Comparison of ENCODE assay signal across 8 mouse cellular contexts in genomic region chr10:128084160-128084559, GRCm38 (mm10). TPM values are rescaled to one million over a fixed set of nuclear protein-coding genes. Genes with fewer than 3 reads are reported as not detected.
DNase-seq lines count a peak whose midpoint lies in the region; ATAC-seq lines count a peak whose summit lies in the region.

No protein-coding gene starts in this region.

- peaks cover 48% of the 10 kb centered on the region for H3K36me3 ChIP-seq in megakaryocyte, embryonic 14.5 days (replicated peaks; ENCODE audit: low read length)
- peaks cover 51% of the 10 kb centered on the region for H3K36me3 ChIP-seq in embryonic facial prominence, embryonic 14.5 days (ENCODE audit: control insufficient read depth, insufficient read depth, low read length)
- peaks cover 57% of the 10 kb centered on the region for H3K36me3 ChIP-seq in limb, embryonic 10.5 days
- H3K36me3 ChIP-seq in stomach, embryonic 14.5 days (ENCODE audit: control insufficient read depth, insufficient read depth, low read length), result peaks cover 48% of the 10 kb centered on the region

- no peaks in the 10 kb centered on the region for H3K9me3 ChIP-seq in megakaryocyte, embryonic 14.5 days
- H3K9me3 ChIP-seq in embryonic facial prominence, embryonic 14.5 days (ENCODE audit: control insufficient read depth, low read length), result no peaks in the 10 kb centered on the region
- no peaks in the 10 kb centered on the region for H3K9me3 ChIP-seq in limb, embryonic 10.5 days (replicated peaks)
- H3K9me3 ChIP-seq in stomach, embryonic 14.5 days (ENCODE audit: control insufficient read depth, low read depth, low read length), result no peaks in the 10 kb centered on the region

- peak overlapping the region; percentile 97 for H3K9ac ChIP-seq in embryonic facial prominence, embryonic 14.5 days (ENCODE audit: low read depth, low read length)
- H3K9ac ChIP-seq in stomach, embryonic 14.5 days (replicated peaks; ENCODE audit: low read depth, low read length), result peak overlapping the region; percentile 59

- no peak for DNase-seq in embryonic facial prominence, embryonic 14.5 days (ENCODE audit: low spot score)
- DNase-seq in limb, embryonic 10.5 days (ENCODE audit: low spot score), result no peak
- no peak for DNase-seq in ovary, postnatal 14 days (ENCODE audit: low spot score)
- DNase-seq in thymus, postnatal 36 days, result no peak
- DNase-seq in thymus, postnatal 14 days, result no peak

- no peaks in the 10 kb centered on the region for H3K27me3 ChIP-seq in megakaryocyte, embryonic 14.5 days (replicated peaks)
- no peaks in the 10 kb centered on the region for H3K27me3 ChIP-seq in embryonic facial prominence, embryonic 14.5 days (replicated peaks; ENCODE audit: control insufficient read depth, insufficient read depth, low read length)
- no peaks in the 10 kb centered on the region for H3K27me3 ChIP-seq in limb, embryonic 10.5 days (ENCODE audit: low read depth, poor library complexity, severe bottlenecking)
- H3K27me3 ChIP-seq in stomach, embryonic 14.5 days (ENCODE audit: control insufficient read depth, insufficient read depth, low read length), result no peaks in the 10 kb centered on the region

- no peak for ATAC-seq in megakaryocyte, adult 5-6 weeks (ENCODE audit: poor library complexity, severe bottlenecking)
- ATAC-seq in embryonic facial prominence, embryonic 14.5 days (ENCODE audit: low read depth), result no peak
- no peak for ATAC-seq in stomach, embryonic 14.5 days (ENCODE audit: insufficient number of reproducible peaks, insufficient read depth, low FRiP score, low read depth)

- H3K27ac ChIP-seq in embryonic facial prominence, embryonic 14.5 days (replicated peaks; ENCODE audit: low read depth, low read length), result no peak overlapping the region
- H3K27ac ChIP-seq in limb, embryonic 10.5 days, result peak overlapping the region; percentile 95
- no peak overlapping the region for H3K27ac ChIP-seq in stomach, embryonic 14.5 days (ENCODE audit: low read length)

- H3K4me2 ChIP-seq in embryonic facial prominence, embryonic 14.5 days (ENCODE audit: low read depth, low read length), result peak overlapping the region; percentile 86
- peak overlapping the region; percentile 66 for H3K4me2 ChIP-seq in stomach, embryonic 14.5 days (replicated peaks; ENCODE audit: low read depth, low read length)

- H3K4me1 ChIP-seq in megakaryocyte, embryonic 14.5 days, result peaks cover 56% of the 10 kb centered on the region
- no peaks in the 10 kb centered on the region for H3K4me1 ChIP-seq in embryonic facial prominence, embryonic 14.5 days (ENCODE audit: control insufficient read depth, insufficient read depth, low read length)
- H3K4me1 ChIP-seq in limb, embryonic 10.5 days, result peaks cover 14% of the 10 kb centered on the region
- peaks cover 7% of the 10 kb centered on the region; the same call in 1 of the 2 replicates for H3K4me1 ChIP-seq in stomach, embryonic 14.5 days (ENCODE audit: control insufficient read depth, insufficient read depth, low read length)

- peak overlapping the region; percentile 92 for H3K4me3 ChIP-seq in megakaryocyte, embryonic 14.5 days (replicated peaks)
- H3K4me3 ChIP-seq in embryonic facial prominence, embryonic 14.5 days (ENCODE audit: low read depth, low read length), result peak overlapping the region; percentile 80
- peak overlapping the region; percentile 79 for H3K4me3 ChIP-seq in limb, embryonic 10.5 days
- peak overlapping the region; percentile 82 for H3K4me3 ChIP-seq in stomach, embryonic 14.5 days (ENCODE audit: low read depth, low read length)

- WGBS in embryonic facial prominence, embryonic 14.5 days, result 1% methylated on average over 3 of the region's 3 CpGs
- WGBS in limb, embryonic 10.5 days, result 6% methylated on average over 3 of the region's 3 CpGs
- 2% methylated on average over 3 of the region's 3 CpGs for WGBS in stomach, embryonic 14.5 days

RNA-seq across cellular contexts. Expression of gene Atp5b, which starts 1.1 kb away (rescaled TPM):
- polyA plus RNA-seq in megakaryocyte, embryonic 14.5 days (2012; ENCODE audit: insufficient read depth, low replicate concordance), result 796 and 843 TPM in 2 replicates
- total RNA-seq in megakaryocyte, adult 5-6 weeks (2015), result 902 and 936 TPM in 2 replicates
- 1,533 and 1,600 TPM in 2 replicates for total RNA-seq in megakaryocyte, adult 5-6 weeks (2017)
- 2,069 and 2,210 TPM in 2 replicates for polyA plus RNA-seq in embryonic facial prominence, embryonic 14.5 days (2014; fragmentation: Nextera tagmentation; extraction: Ambion mirVana)
- polyA plus RNA-seq in limb, embryonic 10.5 days (2016; fragmentation: Nextera tagmentation; extraction: Ambion mirVana), result 2,336 and 2,543 TPM in 2 replicates
- polyA plus RNA-seq in stomach, embryonic 14.5 days (2014; fragmentation: Nextera tagmentation; extraction: Ambion mirVana), result 2,052 and 2,172 TPM in 2 replicates

RNA-seq across cellular contexts. Expression of gene Baz2a, which starts 7.2 kb away (rescaled TPM):
- polyA plus RNA-seq in megakaryocyte, embryonic 14.5 days (2012; ENCODE audit: insufficient read depth, low replicate concordance), result 6.9 and 16.7 TPM in 2 replicates
- total RNA-seq in megakaryocyte, adult 5-6 weeks (2015), result 51.3 and 53.5 TPM in 2 replicates
- total RNA-seq in megakaryocyte, adult 5-6 weeks (2017), result 21.3 and 27.4 TPM in 2 replicates
- polyA plus RNA-seq in embryonic facial prominence, embryonic 14.5 days (2014; fragmentation: Nextera tagmentation; extraction: Ambion mirVana), result 15.7 and 18.8 TPM in 2 replicates
- polyA plus RNA-seq in limb, embryonic 10.5 days (2016; fragmentation: Nextera tagmentation; extraction: Ambion mirVana), result 12.3 and 14.4 TPM in 2 replicates
- 28.1 and 28.2 TPM in 2 replicates for polyA plus RNA-seq in stomach, embryonic 14.5 days (2014; fragmentation: Nextera tagmentation; extraction: Ambion mirVana)

RNA-seq across cellular contexts. Expression of gene Ptges3, which starts 25.4 kb away (rescaled TPM):
- 77.9 and 96.2 TPM in 2 replicates for polyA plus RNA-seq in megakaryocyte, embryonic 14.5 days (2012; ENCODE audit: insufficient read depth, low replicate concordance)
- total RNA-seq in megakaryocyte, adult 5-6 weeks (2015), result 118 and 120 TPM in 2 replicates
- total RNA-seq in megakaryocyte, adult 5-6 weeks (2017), result 140 and 162 TPM in 2 replicates
- polyA plus RNA-seq in embryonic facial prominence, embryonic 14.5 days (2014; fragmentation: Nextera tagmentation; extraction: Ambion mirVana), result 450 and 475 TPM in 2 replicates
- polyA plus RNA-seq in limb, embryonic 10.5 days (2016; fragmentation: Nextera tagmentation; extraction: Ambion mirVana), result 668 and 708 TPM in 2 replicates
- polyA plus RNA-seq in stomach, embryonic 14.5 days (2014; fragmentation: Nextera tagmentation; extraction: Ambion mirVana), result 474 and 487 TPM in 2 replicates

RNA-seq across cellular contexts. Expression of gene Naca, which starts 48.8 kb away (rescaled TPM):
- 24.2 and 146 TPM in 2 replicates for polyA plus RNA-seq in megakaryocyte, embryonic 14.5 days (2012; ENCODE audit: insufficient read depth, low replicate concordance)
- 699 and 796 TPM in 2 replicates for total RNA-seq in megakaryocyte, adult 5-6 weeks (2015)
- total RNA-seq in megakaryocyte, adult 5-6 weeks (2017), result 1,510 and 1,709 TPM in 2 replicates
- polyA plus RNA-seq in embryonic facial prominence, embryonic 14.5 days (2014; fragmentation: Nextera tagmentation; extraction: Ambion mirVana), result 847 and 859 TPM in 2 replicates
- 898 and 1,037 TPM in 2 replicates for polyA plus RNA-seq in limb, embryonic 10.5 days (2016; fragmentation: Nextera tagmentation; extraction: Ambion mirVana)
- polyA plus RNA-seq in stomach, embryonic 14.5 days (2014; fragmentation: Nextera tagmentation; extraction: Ambion mirVana), result 899 and 913 TPM in 2 replicates
